Mouse (Mus musculus) urinary bladder, adult 18-20 months (tissue): ENCODE measurements around the gene Sftpa1.

ENCODE experiments used
- DNase-seq, 2 experiments: peaks; one replicate each; pipeline ENCODE4 v3.0.0; 2022; ENCODE audit warnings: low spot score in 2 of 2, mixed read lengths in 2 of 2

Gene Sftpa1

GRCm38 (mm10) chr14:41160743-41161142 lies 29.2 kb downstream of the Sftpa1 start:
- no peak for DNase-seq

GRCm38 (mm10) chr14:41162663-41163062 lies 31.1 kb downstream of the Sftpa1 start:
- DNase-seq, result peak; percentile 4 to 27

- no peak for DNase-seq
Measured at GRCm38 (mm10) chr14:41167278-41167677, 35.7 kb downstream of the Sftpa1 start.

- no peak for DNase-seq
Measured at GRCm38 (mm10) chr14:41168567-41168966, 37.0 kb downstream of the Sftpa1 start.

GRCm38 (mm10) chr14:41170514-41170913 lies 38.9 kb downstream of the Sftpa1 start:
- no peak for DNase-seq

- DNase-seq, result no peak
Measured at GRCm38 (mm10) chr14:41174802-41175201, 43.2 kb downstream of the Sftpa1 start.

GRCm38 (mm10) chr14:41185059-41185821 lies 53.7 kb downstream of the Sftpa1 start, which contains the start of gene Sftpd:
Gene Sftpd, minus strand, starts transcription at chr14:41185149.
- no peak for DNase-seq
